Mouse (Mus musculus) lung, postnatal 4 days (tissue): ENCODE measurements around the gene Slc27a2.
"Not testable (repeated sequence)": the region's sequence is repeated elsewhere in the genome, so short reads cannot be mapped to it uniquely, and the experiment has no call there.

Experiments used
- DNase-seq, 2 experiments: peaks; one replicate each; pipeline ENCODE4 v3.0.0; 2021

The Slc27a2 gene

GRCm38 (mm10) chr2:126552357-126553290 lies at the start of gene Slc27a2:
Slc27a2 (plus strand) TSS chr2:126552407.
- DNase-seq = peak; percentile 14 to 43

- DNase-seq = no peak
Observed at GRCm38 (mm10) chr2:126505156-126505555, 47.1 kb upstream of the Slc27a2 start.

- no peak for DNase-seq
Observed at GRCm38 (mm10) chr2:126507477-126507876, 44.7 kb upstream of the Slc27a2 start.

GRCm38 (mm10) chr2:126508228-126508627 lies 44.0 kb upstream of the Slc27a2 start:
- DNase-seq = no peak

DNA sequence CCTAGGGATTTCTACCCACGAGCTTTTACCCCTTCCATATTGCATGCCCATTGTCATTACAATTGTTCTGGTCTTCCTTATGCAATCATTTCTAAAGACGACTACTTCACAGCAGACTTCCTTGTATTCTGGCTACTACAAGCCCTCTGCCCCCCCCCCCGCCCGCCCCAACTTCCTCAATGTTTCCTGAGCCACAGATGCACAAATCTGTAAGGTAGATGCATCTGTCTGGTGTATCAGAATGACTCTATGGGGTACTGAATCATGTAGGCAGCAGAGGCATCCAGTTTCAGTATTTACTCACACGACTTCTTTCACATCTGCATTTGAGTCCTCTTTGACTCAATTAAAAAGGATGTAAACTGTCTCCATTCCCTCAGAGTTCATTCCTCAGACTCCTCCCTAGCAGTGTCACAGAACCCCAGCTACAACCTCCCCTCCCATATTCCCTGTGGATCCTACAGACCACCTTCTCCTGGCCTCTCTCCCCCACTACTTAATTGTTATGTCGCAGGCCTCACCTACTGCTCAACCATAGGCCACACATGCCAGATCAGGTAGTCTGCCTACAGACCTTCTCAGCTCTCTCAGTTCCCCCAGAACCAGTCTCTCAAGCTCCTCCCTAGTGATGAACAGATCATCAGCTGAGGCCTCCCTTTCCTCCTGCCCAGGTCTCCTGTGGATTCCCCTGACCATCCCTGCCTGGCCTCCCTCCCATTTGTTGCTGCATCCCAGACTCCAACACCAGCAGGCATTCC lies 37.0 kb upstream of the Slc27a2 start:
- DNase-seq = no peak

DNA sequence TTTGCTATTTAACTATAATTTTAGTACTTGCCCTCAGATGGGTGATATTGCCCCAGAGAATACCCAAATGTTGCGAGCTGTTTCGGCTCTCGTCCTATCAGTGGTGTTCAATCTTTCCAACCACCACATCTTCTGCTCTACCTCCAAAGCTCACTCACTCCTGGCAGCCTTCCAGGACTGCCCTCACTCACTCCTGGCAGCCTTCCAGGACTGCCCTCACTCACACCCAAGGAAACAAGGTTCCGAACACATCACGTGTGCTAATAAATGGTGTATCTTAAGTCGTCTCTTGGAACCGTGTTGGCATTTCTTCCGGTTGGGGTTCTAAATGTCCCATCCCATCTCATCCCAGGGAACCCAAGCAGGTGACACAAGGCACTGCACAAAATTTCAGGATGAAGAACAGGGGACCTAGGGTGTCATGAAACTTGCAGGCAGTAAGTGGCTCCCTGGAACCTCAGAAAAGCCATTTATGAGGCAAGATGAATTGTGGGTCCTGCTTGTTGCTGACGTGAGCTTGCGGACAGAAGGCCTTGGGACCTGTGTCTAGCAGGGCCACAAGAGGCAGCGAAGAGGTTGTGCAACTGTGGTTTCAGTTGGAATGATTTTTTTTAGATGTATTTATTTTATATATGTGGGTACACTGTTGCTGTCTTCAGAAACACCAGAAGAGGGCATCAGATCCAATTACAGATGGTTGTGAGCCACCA lies 32.2 kb upstream of the Slc27a2 start:
- peak; percentile 38 to 42 for DNase-seq

GRCm38 (mm10) chr2:126520828-126521227 lies 31.4 kb upstream of the Slc27a2 start:
- no peak for DNase-seq

DNA sequence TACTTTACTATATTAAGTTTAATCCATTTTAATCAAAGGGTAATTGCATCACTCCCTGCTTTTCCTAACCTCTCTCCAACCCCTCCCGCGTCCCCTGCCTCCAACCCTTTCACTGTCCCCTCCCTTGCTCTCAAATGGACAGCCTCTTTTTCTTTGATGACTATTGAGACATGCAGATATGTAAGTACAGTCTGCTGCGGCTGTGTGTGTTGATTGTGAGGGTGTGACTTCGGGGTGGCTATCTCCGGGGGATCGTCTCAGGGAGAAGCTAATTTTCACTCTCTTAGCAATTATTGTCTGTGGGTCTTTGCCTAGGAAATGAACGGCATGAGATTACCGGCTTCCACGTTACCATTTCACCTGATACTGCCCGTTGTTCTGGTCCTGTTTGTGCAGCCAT lies 30.7 kb upstream of the Slc27a2 start:
- no peak for DNase-seq

DNA sequence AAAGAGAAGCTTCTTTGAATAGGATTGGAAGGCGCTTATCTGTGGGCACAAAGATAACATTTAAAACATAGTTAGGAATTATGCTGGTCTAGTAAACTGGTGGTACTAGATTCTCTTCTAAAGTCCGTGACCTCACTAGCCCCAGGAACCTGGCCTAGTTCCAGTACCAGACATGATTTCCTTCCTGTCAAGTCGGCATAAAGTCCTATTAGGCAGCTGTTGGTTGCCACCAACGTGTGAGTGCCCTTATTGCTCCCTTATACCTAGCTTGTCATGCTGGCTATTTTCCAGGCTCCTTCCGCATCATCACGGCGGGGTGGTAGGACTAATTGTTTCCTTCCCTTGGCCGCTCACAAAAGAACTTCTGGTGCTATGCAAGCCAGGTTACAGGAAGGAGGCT lies 30.2 kb upstream of the Slc27a2 start:
- DNase-seq = no peak

- not testable (repeated sequence) for DNase-seq
Observed at GRCm38 (mm10) chr2:126523101-126523745, 29.0 kb upstream of the Slc27a2 start.

DNA sequence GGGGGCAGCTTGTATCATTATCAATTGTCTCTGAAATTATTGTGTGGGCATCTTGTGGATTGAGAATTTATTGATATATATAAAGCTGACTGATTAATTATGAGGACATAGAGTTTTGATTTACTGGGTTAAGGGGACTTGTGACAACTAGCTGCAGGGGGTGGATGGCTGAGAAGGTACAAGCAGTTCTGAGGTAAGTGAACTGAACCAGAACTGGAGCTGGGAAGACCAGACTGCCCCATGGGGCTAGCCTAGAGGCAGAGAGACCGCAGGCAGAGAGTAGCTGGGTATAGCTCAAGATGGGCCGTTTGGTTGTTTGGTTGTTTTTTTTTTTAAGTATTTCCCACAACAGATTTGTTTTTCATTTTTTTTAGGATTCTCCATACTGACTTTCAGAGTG lies 27.9 kb upstream of the Slc27a2 start:
- DNase-seq = no peak

DNA sequence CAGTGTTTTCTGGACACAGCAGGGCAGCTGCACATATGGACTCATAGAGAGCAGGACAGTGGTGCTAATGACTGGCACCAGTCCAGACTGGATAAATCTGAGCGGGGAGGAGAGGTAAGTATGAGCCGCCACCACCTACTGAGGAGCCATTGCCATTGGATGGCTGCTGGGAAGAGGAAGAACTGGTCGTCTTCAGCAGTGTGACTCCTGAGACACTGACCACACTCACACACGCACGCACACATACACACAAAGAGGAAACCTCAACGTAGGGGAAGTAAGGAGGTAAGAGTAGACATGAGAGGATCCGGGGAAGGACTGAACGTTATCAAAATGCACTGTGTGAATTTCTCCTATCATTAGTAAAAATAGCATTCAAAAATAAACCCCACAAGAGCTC lies 24.7 kb upstream of the Slc27a2 start:
- no peak for DNase-seq

- no peak for DNase-seq
Observed at GRCm38 (mm10) chr2:126530581-126530980, 21.6 kb upstream of the Slc27a2 start.

DNA sequence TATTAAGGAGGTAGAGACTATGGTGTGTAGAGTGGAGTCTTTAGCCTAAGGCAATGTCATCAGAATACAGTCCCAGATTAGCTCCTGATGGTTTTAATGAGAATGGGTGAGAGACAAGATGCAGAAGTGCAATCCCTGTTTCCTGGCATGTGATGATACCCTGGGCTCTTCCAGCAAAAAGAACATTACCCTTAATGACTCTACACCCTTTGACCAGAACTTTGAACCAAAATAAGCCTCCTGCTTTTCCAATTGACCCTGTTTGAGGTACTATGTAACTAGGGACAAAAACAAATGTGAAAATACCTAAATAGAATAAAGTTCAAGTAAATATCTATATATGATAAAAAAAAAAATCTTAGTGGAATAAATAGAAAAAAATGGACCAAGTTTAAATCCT lies 14.6 kb upstream of the Slc27a2 start:
- no peak for DNase-seq

DNA sequence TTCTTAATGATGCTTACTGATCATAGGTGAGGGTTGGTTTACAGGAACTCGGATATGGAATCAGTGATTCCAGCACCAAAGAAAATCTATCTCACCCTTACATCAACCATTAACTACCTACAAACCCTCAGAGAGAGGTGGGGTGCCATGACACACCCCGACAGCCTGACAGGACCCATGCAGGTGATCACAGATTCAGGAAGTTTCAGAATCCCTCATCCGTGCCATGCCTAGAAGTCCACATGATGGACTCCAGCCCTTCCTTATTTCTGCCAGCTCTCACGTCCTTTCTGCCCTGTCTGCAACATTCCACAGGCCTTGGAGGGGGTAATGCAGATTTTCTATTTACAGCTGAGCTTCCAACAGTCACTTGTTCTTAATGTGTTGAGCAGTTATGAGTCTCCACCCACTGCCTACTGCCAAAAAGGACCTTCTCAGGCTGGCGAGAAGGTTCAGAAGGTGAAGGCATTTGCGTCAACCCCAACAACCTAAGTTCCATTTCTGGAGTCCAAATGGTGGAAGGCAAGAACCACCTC lies 11.7 kb upstream of the Slc27a2 start:
- DNase-seq = no peak

- DNase-seq = no peak
Observed at GRCm38 (mm10) chr2:126542211-126542610, 10.0 kb upstream of the Slc27a2 start.

DNA sequence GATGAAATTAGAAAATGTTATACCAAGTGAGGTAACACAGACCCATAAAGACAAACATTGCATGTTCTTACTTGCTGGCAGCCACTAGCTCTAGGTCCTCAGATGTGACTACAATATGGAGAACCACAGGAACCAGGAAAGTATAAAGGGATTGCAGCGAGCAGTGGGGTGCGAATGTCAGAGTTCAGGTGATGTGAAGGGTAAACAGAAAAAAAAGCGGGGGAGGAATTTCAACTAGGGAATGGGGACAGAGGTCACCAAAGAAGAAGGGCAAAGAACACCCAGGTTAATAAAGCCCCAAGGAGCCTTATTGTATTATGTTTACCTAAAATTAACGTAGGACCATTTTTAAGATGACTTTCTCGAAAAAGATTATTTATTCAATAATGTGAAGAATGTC lies 6.9 kb upstream of the Slc27a2 start:
- DNase-seq = no peak

GRCm38 (mm10) chr2:126546392-126546791 lies 5.8 kb upstream of the Slc27a2 start:
- DNase-seq = no peak

DNA sequence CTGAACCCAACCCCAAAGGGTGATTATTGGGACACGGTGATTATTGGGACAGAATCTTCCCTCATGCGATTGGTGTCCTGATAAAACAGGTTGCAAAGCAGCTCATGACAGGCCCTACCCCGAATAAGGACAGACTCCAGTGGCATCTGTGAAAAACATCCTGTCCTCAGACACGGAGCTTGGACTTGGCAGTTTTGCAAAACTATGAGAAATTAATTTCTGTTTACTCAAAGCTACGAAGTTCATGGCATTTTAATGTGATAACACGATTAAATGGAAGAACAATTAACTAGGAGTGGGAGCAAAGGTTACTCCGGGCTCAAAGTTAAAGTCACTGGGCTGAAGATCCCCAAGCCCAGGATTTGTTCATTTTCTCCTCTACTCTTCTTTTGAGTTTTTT lies 2.5 kb upstream of the Slc27a2 start:
- no peak for DNase-seq

- no peak for DNase-seq
Observed at GRCm38 (mm10) chr2:126551244-126551890, 840 bp upstream of the Slc27a2 start.

GRCm38 (mm10) chr2:126551896-126552295 lies 311 bp upstream of the Slc27a2 start:
- DNase-seq = no peak

DNA sequence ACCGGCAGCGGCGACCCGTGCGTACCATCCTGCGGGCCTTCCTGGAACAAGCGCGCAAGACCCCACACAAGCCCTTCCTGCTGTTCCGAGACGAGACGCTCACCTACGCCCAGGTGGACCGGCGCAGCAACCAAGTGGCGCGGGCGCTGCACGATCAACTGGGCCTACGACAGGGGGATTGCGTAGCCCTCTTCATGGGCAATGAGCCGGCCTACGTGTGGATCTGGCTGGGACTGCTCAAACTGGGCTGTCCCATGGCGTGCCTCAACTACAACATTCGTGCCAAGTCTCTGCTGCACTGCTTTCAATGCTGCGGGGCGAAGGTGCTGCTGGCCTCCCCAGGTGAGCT lies 1.1 kb downstream of the Slc27a2 start:
- DNase-seq = no peak
